Mouse (Mus musculus): ENCODE measurements around the gene Sp1.

Sp1 gene

GRCm38 (mm10) chr15:102405489-102406195 lies at the start of gene Sp1:
Gene Sp1, plus strand, starts transcription at chr15:102406143.
- peak; percentile 100 for DNase-seq (ENCODE audit: low spot score in 2 of 2)

DNA sequence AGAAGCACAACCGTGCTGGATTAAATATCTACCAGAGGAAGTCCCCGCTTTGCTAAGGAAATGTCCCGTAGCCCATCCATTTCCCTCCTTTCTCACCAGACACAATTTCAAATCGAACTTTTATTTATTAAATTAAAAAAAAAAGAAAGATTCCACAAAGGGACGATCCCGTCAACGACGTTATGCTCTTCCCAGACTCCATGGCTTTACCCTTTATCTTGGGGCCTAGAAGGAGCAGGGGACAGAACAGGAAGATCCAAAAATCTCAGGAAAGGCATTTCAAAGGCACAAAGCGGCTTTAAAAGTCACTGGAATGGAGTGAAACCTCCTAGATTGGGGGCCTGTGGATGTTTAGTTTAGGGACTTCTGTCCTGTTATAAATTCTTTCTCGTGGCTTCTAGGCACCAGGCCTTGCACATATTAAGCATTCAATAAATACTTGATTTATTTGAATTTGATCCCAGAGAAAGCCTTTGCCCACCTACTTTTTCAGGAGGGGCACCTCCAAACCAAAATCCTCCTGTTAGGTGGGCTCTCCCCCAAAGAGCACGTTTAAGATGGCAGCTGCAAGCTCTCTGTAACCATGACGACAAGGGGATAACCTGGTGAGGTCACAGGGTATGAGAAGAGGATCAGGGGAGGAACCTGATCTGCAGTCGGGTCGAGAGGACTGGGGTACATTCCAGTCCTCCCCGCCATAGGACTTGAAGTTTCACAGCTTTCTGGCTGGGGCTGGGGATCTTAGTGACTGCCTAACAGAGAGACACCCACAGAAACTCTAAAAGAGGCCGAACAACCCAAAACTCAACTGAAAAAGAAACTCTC lies 49.2 kb upstream of the Sp1 start:
- no peak for DNase-seq (ENCODE audit: low spot score in 2 of 2)

GRCm38 (mm10) chr15:102358126-102358525 lies 47.8 kb upstream of the Sp1 start:
- no peak for DNase-seq (ENCODE audit: low spot score in 2 of 2)

DNA sequence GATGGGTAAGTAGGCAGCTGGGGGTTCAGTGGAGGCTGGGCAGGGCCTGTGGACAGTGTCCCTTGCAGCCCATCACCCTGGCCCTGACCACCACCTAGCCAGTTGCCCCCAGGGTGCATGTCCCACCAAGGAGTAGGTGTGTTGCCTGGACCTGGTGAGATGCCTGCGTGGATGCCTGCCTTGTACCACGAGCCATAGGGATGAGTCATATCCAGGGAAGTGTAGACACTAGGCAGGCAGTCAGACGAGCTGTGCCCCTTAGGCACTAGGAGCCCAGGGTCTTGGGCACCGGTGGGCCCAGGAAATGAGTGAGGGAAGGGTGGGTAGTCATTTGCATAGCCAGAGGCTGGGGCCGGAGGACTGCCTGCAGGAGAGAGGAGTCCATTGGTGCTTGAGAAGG lies 47.1 kb upstream of the Sp1 start:
- no peak for DNase-seq (ENCODE audit: low spot score in 2 of 2)

- no peak for DNase-seq (ENCODE audit: low spot score in 2 of 2)
Measured at GRCm38 (mm10) chr15:102362648-102363047, 43.3 kb upstream of the Sp1 start.

DNA sequence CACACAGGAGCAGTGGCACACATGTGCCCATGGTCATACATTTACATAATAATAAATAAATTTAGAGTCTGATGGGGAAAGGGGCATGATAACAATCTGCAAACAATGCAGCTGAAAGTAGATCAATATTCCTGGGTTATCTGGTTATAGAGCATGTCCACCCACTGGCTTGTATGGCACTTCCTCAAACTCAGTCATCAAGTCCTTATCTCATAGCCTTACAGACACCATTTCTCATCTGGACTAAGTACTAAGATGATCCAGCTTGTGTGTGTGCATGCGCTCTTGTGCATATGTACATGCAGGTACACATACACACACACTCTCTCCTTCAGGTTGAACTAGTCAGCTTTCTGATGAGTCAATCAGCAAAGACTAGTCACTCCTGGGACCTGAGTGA lies 41.3 kb upstream of the Sp1 start:
- DNase-seq (ENCODE audit: low spot score in 2 of 2): no peak

DNA sequence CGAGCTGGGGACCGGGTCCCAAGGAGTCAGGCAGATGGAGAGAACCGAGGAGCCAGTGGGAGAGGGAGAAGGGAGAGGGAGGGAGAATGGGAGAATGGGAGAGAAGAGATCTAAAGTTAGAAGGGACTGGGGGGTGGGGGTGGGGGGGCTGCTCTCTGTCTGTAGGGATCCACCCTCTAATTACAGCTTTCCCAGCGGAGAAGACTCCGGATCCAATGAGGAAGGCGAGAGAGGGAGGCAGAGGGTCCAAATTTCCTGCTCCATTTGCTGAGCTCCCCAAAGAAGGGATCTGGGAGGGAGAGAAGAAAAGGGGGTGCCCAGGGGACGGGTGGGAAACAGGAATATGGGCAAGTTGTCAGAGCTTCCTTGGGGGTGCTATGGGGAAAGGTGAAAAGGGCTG lies 39.7 kb upstream of the Sp1 start:
- no peak for DNase-seq (ENCODE audit: low spot score in 2 of 2)

DNA sequence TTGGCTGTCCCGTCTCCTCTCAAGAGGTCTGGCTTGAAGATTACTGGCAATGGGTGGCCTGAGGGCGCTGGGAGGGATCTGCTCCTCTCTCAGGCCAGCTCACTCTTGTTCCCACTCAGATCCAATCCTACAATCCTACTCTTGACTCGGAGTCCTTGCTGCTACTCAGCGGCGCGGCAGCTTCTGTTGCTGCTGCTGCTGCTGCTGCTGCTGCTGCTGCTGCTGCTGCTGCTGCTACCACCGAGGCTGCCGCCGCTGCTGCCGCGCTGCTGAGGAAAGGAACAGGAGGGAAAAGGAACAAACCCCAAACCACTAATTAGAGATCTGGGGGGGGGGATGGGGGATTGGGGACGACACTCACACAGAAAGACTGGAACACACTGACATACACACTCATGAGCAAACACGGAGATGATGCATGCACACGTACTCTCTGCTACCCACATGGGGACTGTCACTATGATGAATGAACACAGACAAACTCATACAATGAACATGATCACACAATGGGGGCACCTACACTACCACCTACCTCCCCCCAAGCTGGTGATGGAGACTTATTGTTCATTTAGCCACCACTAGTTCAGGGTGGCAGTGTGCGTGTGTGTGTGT lies 39.1 kb upstream of the Sp1 start, which contains the start of gene Sp7:
Gene Sp7, minus strand, starts transcription at position 450 of the 612 bp plus-strand sequence.
- DNase-seq (ENCODE audit: low spot score in 2 of 2): no peak

DNA sequence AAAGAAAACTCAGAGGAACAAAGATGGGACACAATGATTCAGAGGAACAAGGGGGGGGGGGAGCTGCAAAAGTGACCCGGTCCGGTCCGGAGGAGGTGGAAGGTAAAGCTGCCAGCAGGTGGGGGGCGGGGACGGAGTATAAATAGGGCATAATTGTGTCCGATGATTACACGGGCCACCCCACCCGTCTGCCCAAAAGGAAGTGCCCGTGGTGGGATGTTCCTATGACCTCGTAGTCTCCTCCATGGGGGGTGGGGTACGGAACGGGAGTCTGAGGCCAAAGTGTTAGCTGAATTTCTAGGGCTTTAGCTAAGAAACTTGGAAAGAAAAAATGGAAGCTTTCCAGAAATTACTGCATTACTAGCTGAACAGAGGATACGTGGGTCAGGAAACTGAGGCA lies 36.0 kb upstream of the Sp1 start:
- no peak for DNase-seq (ENCODE audit: low spot score in 2 of 2)

DNA sequence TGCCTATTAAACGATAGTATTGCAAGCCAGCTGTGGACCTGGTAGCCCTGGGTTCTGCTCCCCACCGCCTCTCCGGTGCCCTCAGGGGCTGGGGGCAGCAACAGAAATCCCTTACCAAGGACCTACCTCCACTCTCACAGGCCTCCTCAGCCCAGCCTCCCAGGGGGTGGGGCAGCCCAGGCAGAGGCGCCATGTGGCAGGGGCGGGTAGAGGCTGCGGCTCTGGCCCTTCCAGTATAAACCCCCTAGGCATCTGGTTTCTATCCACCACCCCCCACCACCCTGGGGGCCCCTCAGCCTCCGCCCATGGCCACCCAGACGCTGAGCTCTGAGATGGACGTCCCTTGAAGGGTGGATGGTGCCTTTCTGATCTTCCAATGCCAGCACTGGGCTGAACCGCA lies 35.2 kb upstream of the Sp1 start:
- DNase-seq (ENCODE audit: low spot score in 2 of 2): no peak

DNA sequence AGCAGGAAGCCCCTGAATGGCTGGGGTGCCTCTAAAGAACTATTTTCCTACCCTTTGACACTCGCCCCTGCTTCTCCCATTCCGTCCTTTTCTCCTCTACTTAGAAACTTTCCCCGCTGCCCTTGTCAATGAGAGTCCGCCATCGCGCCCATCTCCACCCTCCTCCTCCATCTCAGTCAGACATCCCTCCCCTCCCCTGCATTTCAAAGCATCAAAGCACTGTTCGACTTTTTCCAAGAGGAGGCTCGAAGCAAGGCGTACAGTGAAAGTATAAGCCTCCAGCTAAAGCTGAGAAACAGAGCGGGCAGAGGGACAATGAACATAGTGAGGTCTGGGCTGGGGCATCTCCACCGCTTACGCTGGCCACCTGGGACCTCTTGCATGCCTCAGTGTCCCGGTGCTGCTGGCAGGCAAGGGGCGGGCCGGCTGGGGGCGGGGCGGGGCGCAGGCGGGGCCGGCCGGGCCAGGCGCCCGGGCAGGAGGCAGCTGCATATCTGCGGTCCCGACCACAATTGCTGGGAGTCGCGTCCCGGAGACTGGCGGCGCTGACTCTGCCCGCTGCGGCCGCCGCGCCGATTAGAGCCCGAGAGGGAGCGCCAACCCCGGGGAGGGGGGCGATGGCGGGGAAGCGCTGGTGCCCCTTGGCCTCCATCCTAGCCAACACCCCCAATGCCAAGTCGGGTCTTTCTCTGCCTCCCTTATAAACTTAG lies 29.3 kb upstream of the Sp1 start:
- peak in 1 of 2 experiments; percentile 34 for DNase-seq (ENCODE audit: low spot score in 2 of 2)

GRCm38 (mm10) chr15:102377163-102377543 lies 28.8 kb upstream of the Sp1 start:
- DNase-seq (ENCODE audit: low spot score in 2 of 2): peak; percentile 81 to 84

DNA sequence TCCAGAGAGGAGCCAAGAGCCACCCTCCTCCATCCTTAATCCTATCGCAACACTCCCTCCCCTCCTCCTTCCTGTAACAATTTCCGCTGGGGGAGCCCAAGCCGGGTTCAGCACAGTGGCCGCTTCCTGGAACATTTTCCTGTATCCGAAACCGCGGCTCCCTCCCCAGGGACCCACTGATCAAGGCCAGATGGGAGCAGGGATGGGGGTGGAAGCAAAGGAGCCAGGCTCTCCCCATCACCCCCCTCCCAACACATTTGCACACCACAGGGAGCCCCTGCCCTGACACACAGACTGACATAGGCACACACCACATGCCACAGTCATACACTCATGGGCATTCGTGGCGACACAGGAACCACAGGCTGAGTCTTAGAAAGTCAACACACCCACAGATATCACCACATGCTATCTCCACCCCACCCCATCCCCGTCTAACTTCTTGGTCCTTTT lies 28.1 kb upstream of the Sp1 start:
- DNase-seq (ENCODE audit: low spot score in 2 of 2): no peak

GRCm38 (mm10) chr15:102381575-102381974 lies 24.4 kb upstream of the Sp1 start:
- DNase-seq (ENCODE audit: low spot score in 2 of 2): peak; percentile 85 to 88

GRCm38 (mm10) chr15:102383671-102384070 lies 22.3 kb upstream of the Sp1 start:
- DNase-seq (ENCODE audit: low spot score in 2 of 2): no peak

GRCm38 (mm10) chr15:102386640-102387039 lies 19.3 kb upstream of the Sp1 start:
- no peak for DNase-seq (ENCODE audit: low spot score in 2 of 2)

DNA sequence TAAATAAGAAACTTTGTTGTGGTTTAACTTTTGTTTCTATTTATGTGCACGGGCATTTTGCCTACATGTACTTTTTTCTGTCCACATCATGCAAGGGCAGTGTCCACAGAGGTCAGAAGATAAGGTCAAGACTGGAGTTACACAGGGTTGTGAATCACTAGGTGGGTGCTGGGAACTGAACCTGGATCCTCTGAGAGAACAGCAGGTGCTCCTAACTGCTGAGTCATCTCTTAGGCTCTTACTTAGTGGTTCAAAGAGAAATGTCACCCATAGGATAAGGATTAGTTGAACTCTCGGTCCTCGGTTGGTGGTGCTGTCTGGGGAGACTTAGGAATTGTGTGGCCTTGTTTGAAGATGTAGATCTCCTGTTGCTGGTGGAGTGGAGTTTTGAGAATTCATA lies 17.0 kb upstream of the Sp1 start:
- no peak for DNase-seq (ENCODE audit: low spot score in 2 of 2)

DNA sequence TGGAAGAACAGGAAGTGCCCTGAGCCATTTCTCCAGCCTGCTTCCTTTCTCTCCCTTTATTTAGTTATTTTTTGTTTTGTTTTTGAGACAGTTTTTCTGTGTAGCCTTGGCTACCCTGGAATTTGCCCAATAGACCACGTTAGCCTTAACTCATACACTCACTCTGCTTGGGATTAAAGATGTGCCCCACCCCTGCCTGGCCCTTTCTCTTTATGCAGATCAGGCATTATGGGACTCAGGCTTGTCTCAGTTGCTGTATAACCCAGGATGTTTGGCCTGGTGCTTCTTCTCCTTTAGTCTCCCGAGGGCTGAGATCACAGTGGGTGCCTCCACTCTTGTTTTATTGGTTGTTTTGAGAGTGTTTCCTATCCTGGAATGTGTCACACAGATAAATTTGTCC lies 13.4 kb upstream of the Sp1 start:
- no peak for DNase-seq (ENCODE audit: low spot score in 2 of 2)

GRCm38 (mm10) chr15:102393584-102394014 lies 12.3 kb upstream of the Sp1 start:
- no peak for DNase-seq (ENCODE audit: low spot score in 2 of 2)

GRCm38 (mm10) chr15:102395061-102395460 lies 10.9 kb upstream of the Sp1 start:
- DNase-seq (ENCODE audit: low spot score in 2 of 2): no peak

- no peak for DNase-seq (ENCODE audit: low spot score in 2 of 2)
Measured at GRCm38 (mm10) chr15:102398629-102399028, 7.3 kb upstream of the Sp1 start.
